Mouse (Mus musculus): ENCODE measurements around the gene Chd2. TPM values are rescaled to one million over a fixed set of nuclear protein-coding genes. Genes with fewer than 3 reads are reported as not detected.
A peak's percentile ranks its signal among the peaks of the same experiment; 100 is the strongest.

Chd2 gene
- polyA plus RNA-seq, 1 experiment from 2014 or later: 44.7 TPM

DNA sequence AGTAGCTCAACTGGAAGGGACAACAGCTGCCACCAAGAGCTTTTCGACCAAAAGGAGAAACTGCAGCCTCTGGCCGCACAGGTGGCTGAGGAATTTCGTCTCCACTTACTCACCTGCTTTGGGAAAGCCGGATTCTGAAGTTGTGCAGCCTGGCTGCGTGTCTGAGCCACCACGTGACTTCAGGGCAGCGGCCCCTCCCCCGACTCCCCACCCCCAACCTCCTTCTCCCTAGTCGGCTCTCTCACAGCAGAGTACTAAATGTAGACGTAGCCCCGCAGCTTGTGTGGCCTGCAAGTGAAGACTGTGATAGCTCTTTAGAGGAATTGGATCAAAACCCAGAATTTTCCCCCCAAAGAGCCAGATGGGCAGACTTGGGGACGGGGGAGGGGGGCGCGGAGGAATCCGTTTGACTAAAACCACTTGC lies 151.7 kb downstream of the Chd2 start:
- WGBS: under 1% methylated on average over 15 of the region's 15 CpGs
- peaks cover 1% of the 10 kb centered on the region; the same call in 1 of the 2 replicates for H3K36me3 ChIP-seq (ENCODE audit: control insufficient read depth, insufficient read depth, low read length)
- DNase-seq (ENCODE audit: low spot score) (peak; percentile 70), ATAC-seq (ENCODE audit: insufficient read depth, low FRiP score, low TSS enrichment) (no peak)
- H3K27ac ChIP-seq (ENCODE audit: low read depth, low read length): peak overlapping the region; percentile 96
- H3K9me3 ChIP-seq (ENCODE audit: control insufficient read depth, low read length): no peaks in the 10 kb centered on the region
- H3K4me3 ChIP-seq (ENCODE audit: low read depth, low read length): peak overlapping the region; percentile 90
- peaks cover 27% of the 10 kb centered on the region for H3K4me1 ChIP-seq (ENCODE audit: control insufficient read depth, insufficient read depth, low read length)
- peak overlapping the region; percentile 97 for H3K9ac ChIP-seq (ENCODE audit: low read length)
- H3K27me3 ChIP-seq (ENCODE audit: control insufficient read depth, insufficient read depth, low read length): no peaks in the 10 kb centered on the region
- H3K4me2 ChIP-seq (ENCODE audit: low read depth): peak overlapping the region; percentile 92

- 4% methylated on average over 9 of the region's 9 CpGs for WGBS
- H3K9me3 ChIP-seq (ENCODE audit: control insufficient read depth, low read length): no peaks in the 10 kb centered on the region
- no peak for ATAC-seq (ENCODE audit: insufficient read depth, low FRiP score, low TSS enrichment)
- H3K27ac ChIP-seq (ENCODE audit: low read depth, low read length): peak overlapping the region; percentile 96
- no peaks in the 10 kb centered on the region; the same call in 1 of the 2 replicates for H3K36me3 ChIP-seq (ENCODE audit: control insufficient read depth, insufficient read depth, low read length)
- no peak for DNase-seq (ENCODE audit: low spot score)
- peak overlapping the region; percentile 97 for H3K9ac ChIP-seq (ENCODE audit: low read length)
- H3K4me1 ChIP-seq (ENCODE audit: control insufficient read depth, insufficient read depth, low read length): peaks cover 24% of the 10 kb centered on the region
- peak overlapping the region; percentile 90 for H3K4me3 ChIP-seq (ENCODE audit: low read depth, low read length)
- peak overlapping the region; percentile 92 for H3K4me2 ChIP-seq (ENCODE audit: low read depth)
- no peaks in the 10 kb centered on the region for H3K27me3 ChIP-seq (ENCODE audit: control insufficient read depth, insufficient read depth, low read length)
Measured at GRCm38 (mm10) chr7:73389419-73389818, 152.2 kb downstream of the Chd2 start.

DNA sequence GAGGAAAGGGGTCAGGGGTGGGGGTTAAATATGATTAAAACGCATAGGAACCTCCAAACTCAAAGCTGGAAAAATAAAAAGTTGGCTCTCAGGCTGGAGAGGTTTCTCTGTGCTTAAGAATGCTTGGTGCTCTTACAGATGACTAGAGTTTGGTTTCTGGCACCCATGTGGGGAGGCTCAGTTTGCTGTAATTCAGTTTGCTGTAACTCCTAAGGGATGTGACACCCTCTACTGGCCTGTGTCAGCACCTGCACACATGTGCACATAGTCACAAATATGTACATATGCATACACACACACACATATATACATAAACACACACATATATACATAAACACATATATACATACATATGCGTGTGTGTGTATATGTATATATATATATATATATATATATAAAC lies 152.8 kb downstream of the Chd2 start:
- Histone ChIP-seq H3K27ac (ENCODE audit: low read depth, low read length) (no peak overlapping the region), H3K9me3 (ENCODE audit: control insufficient read depth, low read length) (no peaks in the 10 kb centered on the region), H3K27me3 (ENCODE audit: control insufficient read depth, insufficient read depth, low read length) (no peaks in the 10 kb centered on the region), H3K4me2 (ENCODE audit: low read depth) (no peak overlapping the region), H3K4me3 (ENCODE audit: low read depth, low read length) (no peak overlapping the region), H3K4me1 (ENCODE audit: control insufficient read depth, insufficient read depth, low read length) (peaks cover 24% of the 10 kb centered on the region), H3K36me3 (ENCODE audit: control insufficient read depth, insufficient read depth, low read length) (no peaks in the 10 kb centered on the region; the same call in 1 of the 2 replicates), H3K9ac (ENCODE audit: low read length) (no peak overlapping the region)
- DNase-seq (ENCODE audit: low spot score): no peak
- ATAC-seq (ENCODE audit: insufficient read depth, low FRiP score, low TSS enrichment): no peak
- 73% methylated on average over 2 of the region's 2 CpGs for WGBS

- Histone ChIP-seq H3K36me3 (ENCODE audit: control insufficient read depth, insufficient read depth, low read length) (no peaks in the 10 kb centered on the region; the same call in 1 of the 2 replicates), H3K4me2 (ENCODE audit: low read depth) (no peak overlapping the region), H3K9me3 (ENCODE audit: control insufficient read depth, low read length) (no peaks in the 10 kb centered on the region), H3K4me1 (ENCODE audit: control insufficient read depth, insufficient read depth, low read length) (peaks cover 18% of the 10 kb centered on the region), H3K27me3 (ENCODE audit: control insufficient read depth, insufficient read depth, low read length) (no peaks in the 10 kb centered on the region), H3K27ac (ENCODE audit: low read depth, low read length) (0 out of 2 replicates have a peak overlapping the region, but pooled peaks have one; percentile 28), H3K9ac (ENCODE audit: low read length) (no peak overlapping the region), H3K4me3 (ENCODE audit: low read depth, low read length) (no peak overlapping the region)
- ATAC-seq (ENCODE audit: insufficient read depth, low FRiP score, low TSS enrichment) (no peak), DNase-seq (ENCODE audit: low spot score) (no peak)
- WGBS: 83% methylated on average over 7 of the region's 7 CpGs
Measured at GRCm38 (mm10) chr7:73382843-73383242, 158.8 kb downstream of the Chd2 start.

DNA sequence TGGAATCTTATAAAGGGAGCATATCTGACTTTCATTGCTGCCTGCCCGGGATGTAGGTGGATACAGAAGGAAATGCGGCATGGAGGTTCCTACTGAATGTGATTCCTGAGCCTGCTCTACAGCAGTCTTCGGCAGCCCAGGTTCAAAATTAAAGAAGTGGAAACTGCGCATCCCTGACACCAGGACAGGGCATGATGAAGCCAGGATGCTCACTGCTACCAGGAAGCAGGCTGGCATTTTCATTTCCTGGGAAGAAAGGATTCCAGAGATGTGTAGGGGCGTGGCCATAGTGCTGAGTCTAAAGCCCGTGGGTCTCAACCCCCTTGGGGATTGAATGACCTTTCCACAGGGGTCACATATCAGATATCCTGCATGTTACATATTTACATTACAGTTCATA lies 163.6 kb downstream of the Chd2 start:
- H3K36me3 ChIP-seq (ENCODE audit: control insufficient read depth, insufficient read depth, low read length): no peaks in the 10 kb centered on the region
- no peak overlapping the region for H3K27ac ChIP-seq (ENCODE audit: low read depth, low read length)
- DNase-seq (ENCODE audit: low spot score): no peak
- H3K9me3 ChIP-seq (ENCODE audit: control insufficient read depth, low read length): no peaks in the 10 kb centered on the region
- peak overlapping the region; percentile 84 for H3K4me3 ChIP-seq (ENCODE audit: low read depth, low read length)
- H3K4me1 ChIP-seq (ENCODE audit: control insufficient read depth, insufficient read depth, low read length): peaks cover 17% of the 10 kb centered on the region
- H3K4me2 ChIP-seq (ENCODE audit: low read depth): peak overlapping the region; percentile 80
- ATAC-seq (ENCODE audit: insufficient read depth, low FRiP score, low TSS enrichment): no peak
- H3K27me3 ChIP-seq (ENCODE audit: control insufficient read depth, insufficient read depth, low read length): no peaks in the 10 kb centered on the region
- WGBS: 61% methylated on average over 6 of the region's 6 CpGs
- H3K9ac ChIP-seq (ENCODE audit: low read length): peak overlapping the region; percentile 55

DNA sequence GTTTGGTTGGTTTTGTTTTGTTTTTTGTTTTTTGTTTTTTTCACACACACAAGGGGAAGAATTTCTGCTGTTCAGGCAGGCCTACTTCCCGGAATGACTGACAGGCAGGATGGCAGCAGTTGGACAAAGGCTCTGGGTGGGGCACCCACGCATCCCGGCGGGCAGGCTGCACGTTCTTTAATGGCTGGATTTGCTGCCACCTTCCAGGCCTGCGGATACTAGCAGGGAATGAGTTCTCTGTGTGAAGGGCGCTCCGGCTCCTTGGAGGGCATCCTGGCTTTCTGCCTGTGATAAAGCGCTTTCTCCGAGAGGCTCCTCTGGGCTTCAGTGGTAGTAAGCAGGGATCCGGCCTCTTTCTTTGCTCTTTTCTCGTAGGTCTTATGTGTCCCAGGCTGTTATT lies 164.3 kb downstream of the Chd2 start:
- WGBS: 22% methylated on average over 12 of the region's 12 CpGs
- Histone ChIP-seq H3K9me3 (ENCODE audit: control insufficient read depth, low read length) (no peaks in the 10 kb centered on the region), H3K4me2 (ENCODE audit: low read depth) (peak overlapping the region; percentile 80), H3K27ac (ENCODE audit: low read depth, low read length) (0 out of 2 replicates have a peak overlapping the region, but pooled peaks have one; percentile 5), H3K4me3 (ENCODE audit: low read depth, low read length) (peak overlapping the region; percentile 84), H3K36me3 (ENCODE audit: control insufficient read depth, insufficient read depth, low read length) (no peaks in the 10 kb centered on the region), H3K4me1 (ENCODE audit: control insufficient read depth, insufficient read depth, low read length) (peaks cover 18% of the 10 kb centered on the region), H3K27me3 (ENCODE audit: control insufficient read depth, insufficient read depth, low read length) (no peaks in the 10 kb centered on the region), H3K9ac (ENCODE audit: low read length) (peak overlapping the region; percentile 55)
- ATAC-seq (ENCODE audit: insufficient read depth, low FRiP score, low TSS enrichment): no peak
- peak; percentile 33 for DNase-seq (ENCODE audit: low spot score)

Other genes starting within 250 kb of the Chd2 start
- gene Rgma, start 166.3 kb downstream of the Chd2 start, polyA plus RNA-seq (2014; fragmentation: Nextera tagmentation; extraction: Ambion mirVana): 48.9 and 50.1 TPM in 2 replicates
- 24.1 and 24.3 TPM in 2 replicates for gene Fam174b, start 198.5 kb upstream of the Chd2 start, polyA plus RNA-seq (2014; fragmentation: Nextera tagmentation; extraction: Ambion mirVana)

Measured in neural tube, embryonic 11.5 days (tissue).